Mouse (Mus musculus) liver, adult 2 months (tissue): ENCODE data around the gene Kcns1.

Source experiments
- CTCF ChIP-seq: fragments of 200-500 bp; IDR thresholded peaks from 2 replicates; pipeline ENCODE4 v1.5.1; 2011; ENCODE audit warnings: low read depth, low read length, control low read depth
- POLR2A ChIP-seq: fragments of 200-500 bp; IDR thresholded peaks from 2 replicates; pipeline ENCODE4 v1.6.1; 2011; ENCODE audit warnings: low read length, control low read depth; ENCODE audit not compliant: insufficient read depth; ENCODE audit errors: extremely low read depth

- TF ChIP-seq CTCF, result no peak
- no peak for TF ChIP-seq POLR2A
Observed at GRCm38 (mm10) chr2:164212711-164213110, 41.8 kb upstream of the Kcns1 start.
